ENCODE assay signal across 8 mouse cellular contexts in genomic region chr3:37586731-37587578, GRCm38 (mm10). TPM values are rescaled to one million over a fixed set of nuclear protein-coding genes. Genes with fewer than 3 reads are reported as not detected.
DNase-seq lines count a peak whose midpoint lies in the region; ATAC-seq and TF ChIP-seq lines count a peak whose summit lies in the region.

No protein-coding gene starts in this region.

- H3K27ac ChIP-seq in lung, embryonic 14.5 days (ENCODE audit: low read depth), result peak overlapping the region; percentile 77
- peak overlapping the region; percentile 76 for H3K27ac ChIP-seq in hindbrain, embryonic 12.5 days
- 0 out of 2 replicates have a peak overlapping the region, but pooled peaks have one; percentile 19 for H3K27ac ChIP-seq in liver, embryonic 13.5 days
- H3K27ac ChIP-seq in stomach, embryonic 16.5 days (ENCODE audit: low read length), result peak overlapping the region; percentile 95

- no peaks in the 10 kb centered on the region for H3K27me3 ChIP-seq in lung, embryonic 14.5 days (ENCODE audit: insufficient read depth, low read length)
- H3K27me3 ChIP-seq in hindbrain, embryonic 12.5 days, result no peaks in the 10 kb centered on the region
- H3K27me3 ChIP-seq in liver, embryonic 13.5 days, result no peaks in the 10 kb centered on the region
- H3K27me3 ChIP-seq in stomach, embryonic 16.5 days (ENCODE audit: control insufficient read depth, insufficient read depth, low read length), result no peaks in the 10 kb centered on the region

- peak overlapping the region; percentile 11; the same call in 1 of the 2 replicates for H3K4me3 ChIP-seq in lung, embryonic 14.5 days (ENCODE audit: low read depth, low read length)
- peak overlapping the region; percentile 4; the same call in 1 of the 2 replicates for H3K4me3 ChIP-seq in hindbrain, embryonic 12.5 days
- H3K4me3 ChIP-seq in liver, embryonic 13.5 days (replicated peaks), result no peak overlapping the region
- peak overlapping the region; percentile 28 for H3K4me3 ChIP-seq in stomach, embryonic 16.5 days (replicated peaks; ENCODE audit: low read length)

- H3K36me3 ChIP-seq in lung, embryonic 14.5 days (ENCODE audit: insufficient read depth), result no peaks in the 10 kb centered on the region
- H3K36me3 ChIP-seq in hindbrain, embryonic 12.5 days, result no peaks in the 10 kb centered on the region
- no peaks in the 10 kb centered on the region for H3K36me3 ChIP-seq in liver, embryonic 13.5 days
- no peaks in the 10 kb centered on the region for H3K36me3 ChIP-seq in stomach, embryonic 16.5 days (ENCODE audit: control insufficient read depth, insufficient read depth, low read length)

- H3K9me3 ChIP-seq in lung, embryonic 14.5 days (ENCODE audit: low read depth, low read length), result no peaks in the 10 kb centered on the region
- H3K9me3 ChIP-seq in hindbrain, embryonic 12.5 days (replicated peaks), result no peaks in the 10 kb centered on the region
- H3K9me3 ChIP-seq in liver, embryonic 13.5 days (replicated peaks), result no peaks in the 10 kb centered on the region
- no peaks in the 10 kb centered on the region for H3K9me3 ChIP-seq in stomach, embryonic 16.5 days (replicated peaks; ENCODE audit: control insufficient read depth, low read length)

- WGBS in lung, embryonic 14.5 days, result 31% methylated on average over 16 of the region's 16 CpGs
- 41% methylated on average over 16 of the region's 16 CpGs for WGBS in hindbrain, embryonic 12.5 days
- WGBS in liver, embryonic 13.5 days (ENCODE audit: insufficient replicate concordance), result 41% methylated on average over 16 of the region's 16 CpGs
- 30% methylated on average over 16 of the region's 16 CpGs for WGBS in stomach, embryonic 16.5 days

- DNase-seq in lung, embryonic 14.5 days, result peak; percentile 47
- no peak for DNase-seq in lung, postnatal 25 days (ENCODE audit: low spot score)
- DNase-seq in liver, embryonic 13.5 days, result no peak
- no peak for DNase-seq in adrenal gland, postnatal 4 days (ENCODE audit: low spot score in 2 of 2)
- no peak for DNase-seq in cerebellum, adult 18-20 months
- DNase-seq in urinary bladder, postnatal 4 days (ENCODE audit: low spot score in 2 of 2), result no peak

- TF ChIP-seq CTCF in lung, embryonic 14.5 days (IDR thresholded peaks at IDR 0.05; ENCODE audit: low read depth), result no peak

- H3K4me2 ChIP-seq in lung, embryonic 14.5 days, result peak overlapping the region; percentile 55
- H3K4me2 ChIP-seq in hindbrain, embryonic 12.5 days (replicated peaks), result peak overlapping the region; percentile 40
- H3K4me2 ChIP-seq in liver, embryonic 13.5 days, result peak overlapping the region; percentile 32
- H3K4me2 ChIP-seq in stomach, embryonic 16.5 days (ENCODE audit: low read depth, low read length), result peak overlapping the region; percentile 54

- H3K9ac ChIP-seq in lung, embryonic 14.5 days, result peak overlapping the region; percentile 41
- peak overlapping the region; percentile 39; the same call in 1 of the 2 replicates for H3K9ac ChIP-seq in hindbrain, embryonic 12.5 days
- H3K9ac ChIP-seq in liver, embryonic 13.5 days, result peak overlapping the region; percentile 10; the same call in 1 of the 2 replicates
- H3K9ac ChIP-seq in stomach, embryonic 16.5 days (ENCODE audit: low read length), result peak overlapping the region; percentile 53

- 0 out of 2 replicates have a peak, but pooled peaks have one; percentile 21 for ATAC-seq in lung, embryonic 14.5 days (ENCODE audit: insufficient read depth)
- ATAC-seq in hindbrain, embryonic 12.5 days (ENCODE audit: low FRiP score), result no peak
- ATAC-seq in liver, embryonic 13.5 days (ENCODE audit: low read depth), result no peak
- peak; percentile 62; the same call in 1 of the 2 replicates for ATAC-seq in stomach, embryonic 16.5 days (ENCODE audit: insufficient read depth, low FRiP score)

- peaks cover 7% of the 10 kb centered on the region for H3K4me1 ChIP-seq in lung, embryonic 14.5 days (ENCODE audit: insufficient read depth)
- H3K4me1 ChIP-seq in hindbrain, embryonic 12.5 days, result peaks cover 13% of the 10 kb centered on the region
- peaks cover 7% of the 10 kb centered on the region; the same call in 1 of the 2 replicates for H3K4me1 ChIP-seq in liver, embryonic 13.5 days (replicated peaks)
- H3K4me1 ChIP-seq in stomach, embryonic 16.5 days (ENCODE audit: control insufficient read depth, insufficient read depth, low read length), result peaks cover 19% of the 10 kb centered on the region

RNA-seq across cellular contexts. Expression of gene Spry1, which starts 52.8 kb away (rescaled TPM):
- 15.6 and 17.8 TPM in 2 replicates for polyA plus RNA-seq in lung, embryonic 14.5 days (2014; fragmentation: Nextera tagmentation; extraction: Ambion mirVana)
- 6.9 and 7.1 TPM in 2 replicates for polyA plus RNA-seq in hindbrain, embryonic 12.5 days (2016; fragmentation: Nextera tagmentation; extraction: Ambion mirVana)
- 2.0 and 2.4 TPM in 2 replicates for polyA plus RNA-seq in liver, embryonic 13.5 days (2015; fragmentation: Nextera tagmentation; extraction: Ambion mirVana)
- polyA plus RNA-seq in stomach, embryonic 16.5 days (2015; fragmentation: Nextera tagmentation; extraction: Ambion mirVana), result 12.8 and 13.5 TPM in 2 replicates
- total RNA-seq in adrenal gland, postnatal 4 days (2021), result 10 to 100 TPM; 35.4 to 40.6 TPM

Comparison
In these comparisons a context has a peak if more than half of its experiments do, and no peak if none do; other contexts are left out.
1. ATAC-seq: peak in lung, embryonic 14.5 days (single experiment) and stomach, embryonic 16.5 days (single experiment); none in hindbrain, embryonic 12.5 days (single experiment) and liver, embryonic 13.5 days (single experiment).
2. H3K27ac ChIP-seq: peak in every context shown above with its lines; median percentile 95 in stomach, embryonic 16.5 days; 77 in lung, embryonic 14.5 days; 76 in hindbrain, embryonic 12.5 days; 19 in liver, embryonic 13.5 days.
3. Peak in every context shown above with its lines, with median percentiles within 50 percentile points of each other: H3K4me2 ChIP-seq and H3K9ac ChIP-seq.